Mouse (Mus musculus) layer of hippocampus, postnatal 10 days (tissue): Measurements from ENCODE around the gene Pdik1l. TPM values are rescaled to one million over a fixed set of nuclear protein-coding genes. Genes with fewer than 3 reads are reported as not detected.
A peak's percentile ranks its signal among the peaks of the same experiment; 100 is the strongest.
"Not testable (repeated sequence)": the region's sequence is repeated elsewhere in the genome, so short reads cannot be mapped to it uniquely, and the experiment has no call there.

Experiments used
- DNase-seq, 2 experiments: peaks; one replicate each; pipeline ENCODE4 v3.0.0; 2021; ENCODE audit warnings: low spot score in 2 of 2
- total RNA-seq, 2 experiments: library from RNA; stranded (reverse); gene quantifications; 2 replicates each; pipeline ENCODE4 v1.2.3; 2021

Gene Pdik1l
- total RNA-seq, 2 experiments from 2014 or later: 18.6 to 24.4 TPM

DNA sequence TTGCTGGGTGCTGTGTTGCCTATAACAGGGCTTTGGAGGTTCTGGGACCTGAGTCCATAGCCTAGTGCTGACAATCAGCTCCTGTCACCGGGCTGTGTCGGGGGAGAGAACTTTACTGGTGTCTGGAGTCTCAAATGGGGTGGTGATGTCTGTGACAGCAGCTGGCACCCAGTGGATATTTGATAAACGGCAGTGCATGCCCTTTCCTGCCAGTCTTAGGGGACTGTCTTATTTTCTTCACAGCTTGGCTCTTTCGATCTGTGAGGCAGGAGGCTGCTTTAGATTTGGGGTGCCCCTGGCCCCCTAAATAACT lies 11.8 kb upstream of the Pdik1l start:
- DNase-seq: no peak

DNA sequence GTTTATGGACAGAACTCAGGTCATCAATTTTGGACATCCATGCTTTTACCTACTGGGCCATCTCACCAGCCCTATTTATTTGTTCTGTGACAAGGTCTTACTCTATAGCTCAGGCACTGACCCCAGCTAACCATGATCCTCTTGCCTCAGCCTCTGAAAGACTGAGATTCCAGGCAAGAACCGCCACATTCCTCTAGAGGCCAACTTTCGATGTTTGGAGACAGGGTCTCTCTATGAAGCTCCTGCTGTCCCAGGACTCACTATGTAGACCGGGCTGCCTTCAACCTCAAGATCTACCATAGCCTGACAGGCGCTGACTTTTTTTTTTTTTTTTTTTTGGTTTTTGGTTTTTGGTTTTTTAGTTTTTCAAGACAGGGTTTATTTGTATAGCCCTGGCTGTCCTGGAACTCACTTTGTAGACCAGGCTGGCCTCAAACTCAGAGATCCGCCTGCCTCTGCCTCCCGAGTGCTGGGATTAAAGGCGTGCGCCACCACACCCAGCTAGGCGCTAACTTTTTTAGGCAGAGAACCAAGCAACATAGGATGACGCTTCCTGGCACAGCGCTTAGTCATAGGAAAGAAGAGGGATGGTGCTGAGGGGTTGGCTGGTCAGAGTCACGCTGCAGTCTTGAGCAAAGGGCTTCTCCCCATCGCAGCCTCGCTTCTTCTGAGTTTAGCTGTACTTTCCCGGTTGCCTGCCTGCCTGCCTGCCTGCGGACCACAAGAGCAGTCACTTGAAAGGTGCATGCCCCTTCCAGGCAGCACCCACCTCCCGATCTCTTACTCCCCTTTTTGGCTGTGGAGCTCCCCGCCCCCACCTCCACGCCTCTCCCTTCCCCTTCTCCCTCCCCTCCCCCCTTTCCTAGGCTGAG lies 11.2 kb upstream of the Pdik1l start:
- no peak for DNase-seq

DNA sequence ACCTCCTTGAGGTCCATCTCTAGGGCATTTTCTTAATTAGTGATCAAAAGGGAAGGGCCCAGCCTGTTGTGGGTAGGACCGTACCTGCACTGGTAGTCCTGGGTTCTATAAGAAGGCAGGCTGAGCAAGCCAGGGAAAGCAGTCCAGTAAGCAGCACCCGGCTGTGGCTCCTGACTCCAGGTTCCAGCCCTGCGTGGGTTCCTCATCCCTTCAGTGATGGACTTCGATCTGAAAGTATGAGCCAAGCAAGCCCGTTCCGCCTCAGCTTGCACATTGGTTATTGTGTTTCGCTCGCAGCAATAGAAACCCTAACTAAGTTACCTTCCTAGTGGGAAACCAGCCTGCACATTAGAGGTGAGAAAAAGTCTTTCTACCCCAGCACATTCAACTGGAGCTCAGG lies 9.7 kb upstream of the Pdik1l start:
- no peak for DNase-seq

DNA sequence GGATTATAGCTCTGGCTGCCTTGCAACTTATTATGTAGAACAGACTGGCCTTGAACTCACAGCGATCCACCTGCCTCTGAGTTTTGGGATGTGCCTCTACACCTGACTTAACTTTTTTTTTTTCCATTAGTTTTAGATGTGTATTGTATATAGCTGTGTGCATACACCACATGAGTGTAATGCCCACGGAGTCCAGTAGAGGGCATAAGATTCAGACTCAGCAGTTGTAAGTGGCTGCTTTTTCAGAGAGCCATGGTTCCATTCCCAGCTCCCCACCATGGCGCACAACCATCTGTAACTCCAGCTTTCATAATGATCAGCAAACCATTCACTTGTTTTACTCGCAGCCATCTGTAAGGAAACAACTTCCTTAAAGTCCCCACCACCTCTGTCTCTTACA lies 8.8 kb upstream of the Pdik1l start:
- no peak for DNase-seq

DNA sequence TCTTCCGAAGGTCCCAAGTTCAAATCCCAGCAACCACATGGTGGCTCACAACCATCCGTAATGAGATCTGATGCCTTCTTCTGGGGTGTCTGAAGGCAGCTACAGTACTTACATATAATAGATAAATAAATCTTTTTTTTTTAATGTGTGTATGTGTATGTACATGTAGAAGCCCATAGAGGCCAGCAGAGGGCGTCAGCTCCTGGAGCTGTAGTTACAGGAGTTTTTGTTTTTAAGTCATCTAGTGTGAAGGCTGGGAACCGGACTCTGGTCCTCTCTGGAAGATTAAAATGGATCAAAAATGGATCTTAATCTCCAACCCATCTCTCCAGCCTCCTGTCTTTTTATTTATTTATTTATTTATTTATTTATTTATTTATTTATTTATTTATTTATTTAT lies 8.4 kb upstream of the Pdik1l start:
- DNase-seq: not testable (repeated sequence)

DNA sequence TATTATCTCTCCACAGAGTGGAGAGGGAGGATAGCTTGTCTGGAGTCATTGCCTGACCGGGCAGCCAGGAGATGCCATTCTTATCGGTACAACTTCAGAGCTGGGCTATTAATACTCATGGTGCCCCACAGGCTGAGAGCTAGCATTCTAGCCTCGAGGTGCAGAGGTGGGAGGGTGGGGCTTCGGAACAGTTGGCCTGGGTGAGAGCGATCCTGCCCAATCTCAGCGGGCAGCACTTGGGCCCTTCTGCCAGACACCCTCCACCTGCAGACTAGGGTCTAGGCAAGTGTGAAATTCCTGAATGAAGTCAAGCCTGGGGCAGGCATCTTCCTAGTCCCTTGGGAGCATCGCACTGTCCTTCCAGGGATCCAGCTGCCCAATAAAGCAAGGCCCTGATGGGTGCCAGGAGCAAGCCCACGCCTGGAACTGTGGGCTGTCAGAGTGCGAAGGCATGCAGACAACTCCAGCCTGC lies 6.0 kb upstream of the Pdik1l start:
- DNase-seq: no peak

DNA sequence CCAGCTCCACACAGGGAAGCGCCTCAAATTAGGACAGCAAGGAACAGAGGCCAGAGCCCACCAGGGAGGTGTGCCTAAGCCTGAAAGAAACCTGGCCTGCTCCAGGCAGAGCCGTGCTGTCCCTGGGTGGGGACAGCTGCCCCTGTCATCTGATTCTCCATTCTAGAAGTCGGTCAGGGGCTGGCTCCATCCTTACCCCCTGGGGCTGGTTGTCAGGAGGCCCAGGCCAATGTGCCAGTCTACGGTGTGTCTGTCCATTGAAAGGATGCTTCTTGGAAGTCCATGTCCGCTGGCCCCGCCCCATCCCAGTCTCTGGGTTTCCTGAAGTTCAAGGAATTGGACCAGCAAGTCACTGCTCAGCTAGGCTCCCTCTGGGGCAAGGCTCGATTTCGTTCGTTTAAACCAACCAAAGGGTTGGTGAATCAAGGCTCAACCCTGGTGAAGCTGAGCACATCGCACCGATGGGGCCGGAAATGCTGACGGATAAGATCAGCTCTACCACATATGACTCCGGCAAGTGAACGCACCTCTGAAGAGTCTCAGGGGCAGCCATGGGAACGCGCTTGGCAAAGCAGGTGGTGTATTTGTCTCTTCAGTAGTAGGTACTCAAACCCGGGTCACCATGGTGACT lies 5.5 kb upstream of the Pdik1l start:
- DNase-seq: no peak

DNA sequence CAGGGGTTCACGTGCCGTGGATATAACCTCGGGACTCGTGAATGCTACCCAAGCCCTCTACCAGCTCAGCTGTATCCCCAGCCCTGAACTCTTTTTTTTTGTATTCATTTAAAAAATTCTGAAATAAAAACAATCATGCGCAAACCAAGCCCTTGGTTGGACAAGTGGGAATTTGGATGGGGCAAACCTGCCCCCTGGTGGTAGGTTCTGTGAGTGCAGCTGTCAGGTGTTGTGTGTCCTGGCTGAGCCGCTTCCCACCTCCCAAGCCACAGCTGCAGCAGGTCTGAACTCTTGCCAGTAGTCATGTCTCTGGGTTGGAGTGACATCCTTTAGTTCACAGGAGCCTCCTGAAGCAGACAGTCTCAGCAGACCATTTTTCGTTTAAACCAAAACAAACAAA lies 4.4 kb upstream of the Pdik1l start:
- DNase-seq: peak; percentile 75 to 80

DNA sequence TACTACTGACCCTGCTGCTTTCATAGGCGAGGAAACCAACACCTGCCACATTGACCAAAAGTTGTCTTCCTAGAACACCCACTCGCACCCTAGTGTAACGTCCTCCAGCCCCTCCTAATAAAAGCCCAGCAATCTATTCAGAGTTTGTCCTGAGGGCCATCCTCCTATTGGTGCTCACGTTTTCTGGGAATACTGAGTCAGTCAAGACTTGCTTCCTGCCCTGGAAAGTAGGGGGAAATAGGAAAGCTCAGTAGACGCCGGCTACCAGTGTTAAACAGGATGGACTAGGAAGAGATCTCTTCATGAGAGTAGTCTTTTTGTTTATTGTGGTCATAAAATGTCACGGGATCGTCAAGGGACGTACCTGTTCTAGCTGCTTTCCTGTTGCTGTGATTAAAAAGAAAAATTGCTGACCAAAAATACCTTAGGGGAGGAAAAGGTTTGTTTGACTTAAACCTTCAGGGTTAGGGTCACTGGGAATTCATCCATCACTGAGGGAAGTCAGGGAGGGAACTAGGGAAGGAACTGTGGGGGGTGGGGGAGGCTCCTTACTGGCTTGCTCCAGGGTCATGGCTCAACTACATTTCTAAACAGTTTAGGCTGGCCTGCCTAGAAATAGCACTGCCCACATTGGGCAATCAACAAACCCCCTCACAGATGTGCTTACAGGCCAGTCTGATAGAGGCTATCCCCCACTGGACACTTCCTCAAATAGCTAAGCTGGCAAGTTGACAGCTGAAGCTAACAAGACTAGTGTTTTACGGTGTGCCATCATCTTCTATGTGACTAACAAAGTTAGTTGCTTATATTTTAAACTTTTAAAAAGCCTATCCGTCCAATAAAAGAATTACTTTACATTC lies 932 bp upstream of the Pdik1l start:
- no peak for DNase-seq

DNA sequence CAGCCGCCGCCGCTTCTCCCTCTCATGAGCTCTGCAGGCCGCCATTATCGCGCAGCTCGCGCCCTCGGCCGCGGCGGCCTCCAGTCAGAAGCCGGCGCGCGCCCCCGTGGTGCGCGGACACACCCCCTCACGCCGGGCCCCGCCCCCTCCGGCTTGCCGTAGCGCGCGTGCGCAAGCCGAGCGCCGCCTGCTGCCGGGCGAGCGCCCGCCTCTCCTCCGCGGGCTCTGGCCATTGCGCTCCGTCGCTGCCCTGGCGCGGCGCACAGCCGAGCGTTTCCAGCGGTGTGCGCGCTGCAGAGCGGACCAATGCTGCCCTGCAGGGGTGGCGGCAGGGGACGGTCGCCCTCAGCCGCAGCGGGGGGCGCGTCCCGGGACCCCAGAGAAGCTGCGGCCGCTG lies 529 bp downstream of the Pdik1l start:
- DNase-seq: peak; percentile 97 to 99

DNA sequence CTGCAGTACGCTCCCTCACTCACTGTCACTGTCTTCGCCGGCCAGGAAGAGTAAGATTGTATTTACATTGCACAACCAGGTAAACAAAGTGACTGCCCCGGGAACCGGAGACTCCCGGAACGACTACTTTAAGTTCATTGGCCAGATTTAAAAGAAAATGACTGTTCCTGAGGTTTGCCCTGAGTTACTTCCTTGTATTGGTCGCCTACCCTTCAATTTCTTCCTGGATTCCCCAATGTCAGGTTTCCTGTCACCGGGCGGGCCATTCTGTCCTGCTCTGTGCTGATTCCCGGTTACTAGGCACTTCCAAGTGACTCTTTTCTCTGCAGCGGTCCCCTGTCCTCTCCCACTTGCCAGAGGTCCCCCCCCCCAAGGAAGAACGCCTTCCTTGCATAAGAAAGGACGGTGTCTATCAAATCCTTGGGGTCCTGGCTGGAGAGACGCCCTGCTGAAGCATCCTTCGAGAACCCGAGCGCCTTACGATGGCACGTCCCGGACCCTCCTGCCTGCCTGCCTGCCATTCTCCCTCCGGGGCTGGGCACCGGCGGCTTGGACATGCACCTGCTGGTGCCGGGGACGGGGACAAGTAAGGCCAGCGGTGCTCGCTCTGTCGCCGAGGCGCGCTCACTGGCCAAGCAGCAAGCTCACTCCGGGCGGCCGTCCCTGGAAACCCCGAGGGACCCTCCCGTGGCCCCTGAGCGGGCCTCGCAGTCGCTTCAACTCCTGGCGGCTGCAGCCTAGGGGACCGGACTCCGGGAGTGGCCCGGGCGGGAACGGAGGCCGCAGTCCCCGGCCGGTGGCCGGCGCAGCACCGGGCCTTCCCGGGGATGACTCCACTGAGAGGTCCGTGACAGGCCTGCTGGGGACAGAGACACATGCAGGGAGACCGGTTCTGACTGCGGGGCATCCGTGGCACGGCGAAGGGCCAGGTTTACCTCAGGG lies 1.2 kb downstream of the Pdik1l start:
- DNase-seq: no peak

DNA sequence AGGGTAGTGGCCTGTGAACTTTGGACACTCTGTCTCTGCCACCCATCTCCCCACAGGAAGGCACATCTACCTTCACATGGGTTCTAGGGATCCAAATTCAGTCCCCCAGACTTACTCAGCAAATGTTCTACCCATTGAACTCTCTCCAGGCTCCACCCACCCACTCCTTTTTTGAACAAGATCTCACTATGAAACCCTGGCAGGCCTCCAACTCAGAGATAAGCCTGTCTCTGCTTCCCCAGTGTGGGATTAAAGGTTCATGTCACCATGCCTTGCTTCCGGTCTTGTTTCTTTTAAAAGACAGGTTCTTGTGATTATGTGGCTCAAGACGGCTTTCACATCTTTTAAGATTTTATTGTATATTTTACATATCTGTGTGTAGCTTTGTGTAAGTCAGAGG lies 2.8 kb downstream of the Pdik1l start:
- no peak for DNase-seq

DNA sequence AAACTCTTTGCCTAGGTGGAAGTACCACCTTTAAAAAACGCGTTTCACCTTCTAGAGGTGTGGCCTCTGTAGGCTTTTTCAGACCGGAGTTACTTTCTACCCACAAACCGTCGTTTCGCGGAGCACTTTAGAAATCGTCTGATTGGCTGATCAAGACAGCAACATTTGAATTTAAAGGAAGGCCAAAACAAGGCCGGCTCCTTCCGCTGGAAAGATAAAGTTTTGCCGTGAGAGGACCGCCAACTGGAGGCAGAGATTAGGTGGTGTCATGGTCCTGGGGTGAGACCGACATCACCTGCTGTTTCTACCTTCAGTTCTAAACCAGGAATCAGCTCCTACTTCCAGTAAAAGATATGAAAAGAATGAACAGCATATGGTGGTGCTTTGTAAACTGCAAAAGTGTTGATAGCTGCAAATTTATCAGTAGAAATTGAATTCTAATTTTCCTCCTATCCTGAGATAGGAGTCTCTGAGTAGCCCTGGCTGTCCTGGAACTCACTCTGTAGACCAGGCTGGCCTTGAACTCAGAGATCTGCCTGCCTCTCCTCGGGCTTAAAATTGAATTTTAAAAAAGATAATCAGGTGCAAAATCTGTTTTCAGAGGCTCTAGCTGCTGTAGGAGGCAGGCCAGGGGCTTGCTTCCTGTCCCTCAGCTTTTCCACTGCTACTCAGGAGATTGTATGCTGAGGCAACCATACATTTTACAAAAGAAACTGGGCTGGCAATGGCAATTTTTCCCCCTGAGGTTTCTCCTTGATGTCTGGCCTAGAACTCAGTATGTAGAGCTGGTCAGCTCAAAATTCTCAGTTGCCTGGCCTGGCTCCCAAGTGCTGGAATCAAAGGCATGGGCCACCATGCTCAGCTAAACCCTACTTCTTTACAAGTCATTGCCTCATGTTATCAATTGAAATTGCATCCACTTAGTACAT lies 14.0 kb downstream of the Pdik1l start:
- no peak for DNase-seq

DNA sequence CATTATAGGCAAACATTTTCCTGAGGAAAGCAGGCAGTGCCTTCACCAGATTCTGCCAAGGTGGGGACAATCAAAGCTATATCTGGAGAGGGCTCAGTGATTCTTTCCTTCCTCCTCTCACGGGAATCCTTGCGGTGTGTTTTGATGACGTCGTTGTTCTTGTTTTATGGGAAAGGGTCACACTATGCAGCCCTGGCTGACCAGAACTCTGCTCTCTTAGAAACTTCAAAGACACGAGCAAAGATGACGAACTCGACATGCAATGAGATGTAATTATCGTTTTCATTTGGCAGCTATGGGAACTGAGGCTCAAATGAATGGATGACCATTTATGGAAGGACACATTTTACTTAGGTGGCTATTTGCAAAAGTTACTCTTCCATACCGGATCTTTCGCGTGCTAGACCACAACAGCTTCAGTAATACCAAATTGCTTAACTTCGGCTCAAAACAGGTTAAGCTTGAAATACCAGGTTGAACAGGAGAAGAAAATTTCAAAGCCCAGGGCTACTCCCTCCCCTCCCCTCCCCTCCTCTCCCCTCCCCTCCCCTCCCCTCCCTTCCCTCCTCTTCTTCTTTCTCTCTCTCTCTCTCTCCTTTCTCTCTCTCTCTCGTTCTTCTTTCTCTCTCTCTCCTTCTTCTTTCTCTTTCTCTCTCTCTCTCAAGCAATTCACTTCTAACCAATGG lies 14.8 kb downstream of the Pdik1l start:
- DNase-seq: no peak

DNA sequence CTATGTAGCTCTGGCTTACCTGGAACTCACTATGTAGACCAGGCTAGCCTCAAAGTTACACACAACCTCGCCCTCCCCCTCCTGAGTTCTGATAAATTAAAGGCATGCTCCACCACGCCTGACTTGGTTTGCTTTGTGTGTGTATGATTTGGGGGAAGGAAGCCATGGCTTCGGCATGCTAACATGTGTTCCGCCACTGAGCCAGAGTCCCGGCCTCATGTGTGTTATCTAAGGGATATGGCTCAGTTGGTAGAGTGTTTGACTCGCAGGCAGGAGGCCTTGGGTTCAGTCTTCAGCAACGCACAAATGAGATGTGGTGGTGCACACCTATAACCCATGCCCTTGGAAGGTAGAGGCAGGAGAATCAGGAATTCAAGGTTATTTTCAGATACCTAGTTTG lies 15.7 kb downstream of the Pdik1l start:
- no peak for DNase-seq

DNA sequence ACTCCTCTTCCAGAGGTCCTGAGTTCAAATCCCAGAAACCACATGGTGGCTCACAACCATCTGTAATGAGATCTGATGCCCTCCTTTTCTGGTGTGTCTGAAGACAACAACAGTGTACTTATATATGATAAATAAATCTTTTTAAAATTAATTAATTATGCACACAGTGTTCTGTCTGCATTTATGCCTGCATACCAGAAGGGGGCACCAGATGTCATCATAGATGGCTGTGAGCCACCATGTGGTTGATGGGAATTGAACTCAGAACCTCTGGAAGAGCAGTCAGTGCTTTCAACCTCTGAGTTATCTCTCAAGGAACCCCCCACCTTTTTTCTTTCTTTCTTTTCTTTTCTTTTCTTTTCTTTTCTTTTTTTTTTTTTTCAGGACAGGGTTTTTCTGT lies 18.1 kb downstream of the Pdik1l start:
- not testable (repeated sequence) for DNase-seq

DNA sequence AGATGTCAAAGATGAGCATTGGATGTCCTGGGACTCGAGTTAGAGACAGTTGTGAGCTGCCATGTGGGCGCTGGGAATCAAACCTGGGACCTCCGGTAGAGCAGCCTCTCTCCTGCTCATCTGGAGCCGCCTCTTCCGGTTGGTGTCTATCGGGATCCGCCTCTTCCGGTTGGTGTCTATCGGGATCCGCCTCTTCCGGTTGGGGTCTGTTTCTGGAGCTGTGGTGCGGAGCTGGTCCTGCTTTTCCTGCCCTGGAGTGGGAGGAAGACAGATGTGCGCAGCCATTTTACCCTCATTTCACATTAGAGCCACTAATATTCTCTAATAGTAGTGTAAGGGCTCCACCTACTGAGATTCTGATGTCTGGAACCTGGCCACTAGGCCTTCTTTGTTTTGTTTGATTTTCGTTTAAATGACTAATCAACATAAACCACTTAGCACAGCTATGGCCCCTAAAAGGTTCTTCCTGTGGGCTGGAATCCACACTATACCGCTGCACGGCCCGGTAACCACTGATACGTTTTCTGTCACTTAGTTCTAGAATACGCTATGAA lies 19.5 kb downstream of the Pdik1l start:
- DNase-seq: no peak

DNA sequence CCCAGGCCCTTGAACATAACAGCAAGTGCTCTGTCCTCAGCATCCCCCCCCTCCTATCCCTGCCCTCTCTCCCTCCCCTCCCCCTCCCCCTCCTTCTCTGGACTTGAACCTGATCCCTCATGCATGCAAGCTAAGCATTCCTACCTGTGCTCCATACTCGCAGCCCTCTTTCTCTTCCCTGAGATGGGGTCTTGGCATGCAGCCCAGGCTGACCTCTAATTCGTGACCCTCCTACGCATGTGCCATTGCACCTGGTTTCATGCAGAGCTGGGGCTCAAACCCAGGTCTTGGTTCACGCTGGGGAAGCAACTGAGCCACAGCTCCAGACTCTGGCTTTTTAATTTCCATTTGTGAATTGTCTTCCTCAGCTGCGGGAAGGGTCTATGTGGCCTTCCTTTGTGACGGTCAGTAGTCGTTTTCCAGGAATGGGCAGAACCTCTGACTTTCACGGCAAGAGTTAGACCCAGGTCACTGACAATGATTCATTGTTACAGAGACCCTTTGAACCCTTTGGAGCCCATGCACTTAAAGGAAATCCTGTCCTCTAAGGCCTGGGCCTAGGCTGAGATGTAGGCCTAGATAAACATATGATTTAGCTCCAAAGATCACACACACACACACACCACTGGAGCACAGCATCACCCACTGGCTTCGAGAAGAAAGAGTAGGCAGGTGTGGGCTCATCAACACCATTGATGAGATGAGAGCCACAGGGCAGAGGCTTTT lies 21.7 kb downstream of the Pdik1l start:
- DNase-seq: no peak
